Mouse (Mus musculus) T-helper 17 cell (primary cell): ENCODE results near the gene Slc24a4.

Experiments used
- in situ Hi-C, 2 experiments: fragments of 300-600 bp; cut with MboI, MseI; formaldehyde crosslinking; loops; 1 replicate in 1 of 2; 2 replicates in 1 of 2; pipeline ENCODE4 v1.15.1; 2025; ENCODE audit warnings: high pct_unique_total_duplicates in 2 of 2

The Slc24a4 gene

GRCm38 (mm10) chr12:102243915-102244314 lies 115.4 kb downstream of the Slc24a4 start:
- in situ Hi-C loops: no loop called here

- in situ Hi-C loops: no loop called here
These were observed 117.7 kb downstream of the Slc24a4 start for GRCm38 (mm10) chr12:102246226-102246625.

GRCm38 (mm10) chr12:102248104-102248503 lies 119.6 kb downstream of the Slc24a4 start:
- in situ Hi-C loops: no loop called here

- in situ Hi-C loops: no loop called here
These were observed 121.8 kb downstream of the Slc24a4 start for GRCm38 (mm10) chr12:102250316-102250715.

- in situ Hi-C loops: no loop called here
These were observed 122.5 kb downstream of the Slc24a4 start for GRCm38 (mm10) chr12:102251070-102251469.

GRCm38 (mm10) chr12:102251985-102252384 lies 123.5 kb downstream of the Slc24a4 start:
- in situ Hi-C loops: no loop called here

GRCm38 (mm10) chr12:102252525-102252924 lies 124.0 kb downstream of the Slc24a4 start:
- in situ Hi-C loops: no loop called here

- in situ Hi-C loops: no loop called here
These were observed 126.5 kb downstream of the Slc24a4 start for GRCm38 (mm10) chr12:102255012-102255411.

- in situ Hi-C loops: no loop called here
These were observed 130.1 kb downstream of the Slc24a4 start for GRCm38 (mm10) chr12:102258522-102259112.

- in situ Hi-C loops: no loop called here
These were observed 133.4 kb downstream of the Slc24a4 start for GRCm38 (mm10) chr12:102261933-102262396.

GRCm38 (mm10) chr12:102262809-102263208 lies 134.3 kb downstream of the Slc24a4 start:
- in situ Hi-C loops: no loop called here

GRCm38 (mm10) chr12:102263249-102263648 lies 134.7 kb downstream of the Slc24a4 start:
- in situ Hi-C loops: no loop called here

- in situ Hi-C loops: no loop called here
These were observed 137.9 kb downstream of the Slc24a4 start for GRCm38 (mm10) chr12:102266433-102266832.

GRCm38 (mm10) chr12:102269144-102269543 lies 140.6 kb downstream of the Slc24a4 start:
- in situ Hi-C loops: no loop called here

GRCm38 (mm10) chr12:102270776-102271405 lies 142.4 kb downstream of the Slc24a4 start:
- in situ Hi-C loops: no loop called here

GRCm38 (mm10) chr12:102271447-102271846 lies 142.9 kb downstream of the Slc24a4 start:
- in situ Hi-C loops: no loop called here

- in situ Hi-C loops: loop anchor here in 1 of 2 experiments (25.0 kb wide), 1 partner anchor 1189 kb away; the partner anchor contains the start of gene Ppp4r3a
These were observed 147.4 kb downstream of the Slc24a4 start for GRCm38 (mm10) chr12:102275833-102276443.

- in situ Hi-C loops: loop anchor here (5.0 to 25.0 kb wide), 2 partner anchors 87 to 1193 kb away; partner anchors contain the start of gene Ppp4r3a (in 1 of the 2)
These were observed 151.8 kb downstream of the Slc24a4 start for GRCm38 (mm10) chr12:102280290-102280689.

GRCm38 (mm10) chr12:102280867-102281503 lies 152.5 kb downstream of the Slc24a4 start:
- in situ Hi-C loops: loop anchor here (5.0 to 25.0 kb wide), 2 partner anchors 86 to 1194 kb away; partner anchors contain the start of gene Ppp4r3a (in 1 of the 2)

- in situ Hi-C loops: loop anchor here (5.0 to 25.0 kb wide), 2 partner anchors 85 to 1195 kb away; partner anchors contain the start of gene Ppp4r3a (in 1 of the 2)
These were observed 153.6 kb downstream of the Slc24a4 start for GRCm38 (mm10) chr12:102282126-102282525.

GRCm38 (mm10) chr12:102282763-102283482 lies 154.4 kb downstream of the Slc24a4 start, which contains the start of gene Rin3:
Gene Rin3 (plus strand): TSS chr12:102283048.
- in situ Hi-C loops: loop anchor here (5.0 to 25.0 kb wide), 2 partner anchors 84 to 1196 kb away; partner anchors contain the start of gene Ppp4r3a (in 1 of the 2)
